Mouse (Mus musculus) embryonic fibroblast, embryonic 13.5 days (primary cell): ENCODE measurements at regions not wholly inside any gene's neighbourhood (a gene's known extent, or its start where the extent isn't known, plus 50 kb on each side); places are given as distances from the start of the nearest gene placed in this dataset.

Experiments used
- CTCF ChIP-seq: IDR thresholded peaks from 2 replicates; pipeline ENCODE4 v1.5.1; 2011; ENCODE audit warnings: mild to moderate bottlenecking, control low read depth, low read length, moderate library complexity, borderline replicate concordance; ENCODE audit not compliant: insufficient read depth
- POLR2A ChIP-seq: IDR thresholded peaks from 2 replicates; pipeline ENCODE4 v1.6.1; 2011; ENCODE audit warnings: low read depth, mild to moderate bottlenecking, control low read depth, low read length, moderate library complexity

- TF ChIP-seq CTCF (no peak), POLR2A (peak; percentile 13; the same call in 1 of the 2 replicates)
Observed at GRCm38 (mm10) chr3:152005366-152006025, 160.5 kb downstream of the Gipc2 start.
